Mouse (Mus musculus): ENCODE measurements around the gene Ccr4. TPM values are rescaled to one million over a fixed set of nuclear protein-coding genes. Genes with fewer than 3 reads are reported as not detected.

Ccr4 gene
- total RNA-seq, 2 experiments from 2014 or later, result not detected

- ATAC-seq (replicated peaks; ENCODE audit: poor library complexity), result no peak
Observed at GRCm38 (mm10) chr9:114480940-114481339, 23.8 kb downstream of the Ccr4 start.

- ATAC-seq (replicated peaks; ENCODE audit: poor library complexity), result no peak
Observed at GRCm38 (mm10) chr9:114477019-114477418, 27.7 kb downstream of the Ccr4 start.

GRCm38 (mm10) chr9:114471892-114472291 is 32.8 kb downstream of the Ccr4 start:
- ATAC-seq (replicated peaks; ENCODE audit: poor library complexity), result no peak

GRCm38 (mm10) chr9:114468701-114469100 is 36.0 kb downstream of the Ccr4 start:
- ATAC-seq (replicated peaks; ENCODE audit: poor library complexity), result no peak

GRCm38 (mm10) chr9:114468217-114468616 is 36.5 kb downstream of the Ccr4 start:
- ATAC-seq (replicated peaks; ENCODE audit: poor library complexity), result no peak

GRCm38 (mm10) chr9:114466871-114467270 is 37.8 kb downstream of the Ccr4 start:
- 0 out of 2 replicates have a peak, but pooled peaks have one; percentile 31 for ATAC-seq (replicated peaks; ENCODE audit: poor library complexity)

GRCm38 (mm10) chr9:114465442-114465841 is 39.3 kb downstream of the Ccr4 start:
- no peak for ATAC-seq (replicated peaks; ENCODE audit: poor library complexity)

- no peak for ATAC-seq (replicated peaks; ENCODE audit: poor library complexity)
Observed at GRCm38 (mm10) chr9:114462569-114462968, 42.1 kb downstream of the Ccr4 start.

- no peak for ATAC-seq (replicated peaks; ENCODE audit: poor library complexity)
Observed at GRCm38 (mm10) chr9:114458436-114458835, 46.3 kb downstream of the Ccr4 start.

GRCm38 (mm10) chr9:114455420-114455819 is 49.3 kb downstream of the Ccr4 start:
- no peak for ATAC-seq (replicated peaks; ENCODE audit: poor library complexity)

GRCm38 (mm10) chr9:114452418-114452817 is 52.3 kb downstream of the Ccr4 start:
- ATAC-seq (replicated peaks; ENCODE audit: poor library complexity), result no peak

GRCm38 (mm10) chr9:114451615-114452014 is 53.1 kb downstream of the Ccr4 start:
- no peak for ATAC-seq (replicated peaks; ENCODE audit: poor library complexity)

- no peak for ATAC-seq (replicated peaks; ENCODE audit: poor library complexity)
Observed at GRCm38 (mm10) chr9:114449120-114449754, 55.5 kb downstream of the Ccr4 start.

GRCm38 (mm10) chr9:114448700-114449099 is 56.0 kb downstream of the Ccr4 start:
- no peak; the same call in 1 of the 2 replicates for ATAC-seq (replicated peaks; ENCODE audit: poor library complexity)

GRCm38 (mm10) chr9:114446887-114447286 is 57.8 kb downstream of the Ccr4 start:
- ATAC-seq (replicated peaks; ENCODE audit: poor library complexity), result no peak

GRCm38 (mm10) chr9:114443351-114443750 is 61.4 kb downstream of the Ccr4 start:
- ATAC-seq (replicated peaks; ENCODE audit: poor library complexity), result no peak

GRCm38 (mm10) chr9:114442893-114443292 is 61.8 kb downstream of the Ccr4 start:
- no peak for ATAC-seq (replicated peaks; ENCODE audit: poor library complexity)

- ATAC-seq (replicated peaks; ENCODE audit: poor library complexity), result peak; percentile 63
Observed at GRCm38 (mm10) chr9:114442225-114442624, 62.5 kb downstream of the Ccr4 start.

- ATAC-seq (replicated peaks; ENCODE audit: poor library complexity), result no peak
Observed at GRCm38 (mm10) chr9:114440548-114440947, 64.2 kb downstream of the Ccr4 start.

Measured in megakaryocyte progenitor cell, adult 5-6 weeks (primary cell).